Mouse (Mus musculus): ENCODE measurements around the gene Sh2d1b2.

DNA sequence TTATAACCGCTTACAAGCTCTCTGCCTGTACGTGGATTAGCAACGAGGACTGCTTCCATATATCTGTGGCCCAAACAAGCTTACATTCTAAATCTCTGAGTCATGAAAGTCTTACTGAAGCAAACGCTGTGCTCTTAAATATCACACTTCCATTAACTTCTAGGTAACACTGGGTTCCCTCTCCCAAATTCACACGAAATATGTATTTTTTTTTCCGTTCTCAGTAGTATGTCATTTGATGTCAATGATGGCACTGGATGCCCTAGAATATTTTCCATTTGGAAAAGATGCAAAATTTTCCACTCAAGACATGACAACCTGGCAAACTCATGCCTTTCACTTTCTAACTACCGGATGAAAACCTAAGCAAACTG is 18.2 kb upstream of the Sh2d1b2 start:
- TF ChIP-seq CTCF (IDR thresholded peaks at IDR 0.05; ENCODE audit: low read depth) = no peak
- TF ChIP-seq EP300 (IDR thresholded peaks at IDR 0.05; ENCODE audit: low read depth) = no peak
